In the genomic region with DNA sequence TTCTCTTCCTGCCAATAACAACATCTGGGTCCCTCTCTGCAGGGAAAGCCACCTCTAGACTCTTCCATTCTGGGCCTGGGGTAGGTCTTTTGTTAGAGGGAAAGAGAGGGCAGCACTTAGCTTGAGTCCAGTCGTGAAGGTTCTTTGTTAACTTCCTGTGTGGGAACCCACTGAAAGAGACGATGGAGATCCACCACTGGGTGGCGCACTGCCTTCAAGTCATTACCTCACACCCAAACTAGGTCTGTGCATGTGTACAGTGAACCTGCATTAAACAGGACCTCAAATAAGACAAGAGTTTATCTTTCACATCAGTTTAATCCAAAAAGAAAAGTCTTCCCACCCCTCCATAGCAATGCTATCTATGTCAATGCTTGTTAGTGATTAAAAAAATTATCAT, we compare ENCODE assay signal across 8 mouse cellular contexts. TPM values are rescaled to one million over a fixed set of nuclear protein-coding genes. Genes with fewer than 3 reads are reported as not detected.
DNase-seq lines count a peak whose midpoint lies in the region; ATAC-seq and TF ChIP-seq lines count a peak whose summit lies in the region.

No protein-coding gene starts in this region.

- TF ChIP-seq EP300 in liver, embryonic 14.5 days (IDR thresholded peaks at IDR 0.05; ENCODE audit: low read depth): no peak

- no peak overlapping the region for H3K4me3 ChIP-seq in embryonic facial prominence, embryonic 14.5 days (ENCODE audit: low read depth, low read length)
- no peak overlapping the region for H3K4me3 ChIP-seq in heart, embryonic 16.5 days (ENCODE audit: low read length)
- H3K4me3 ChIP-seq in liver, embryonic 14.5 days (ENCODE audit: insufficient read depth in 1 of 2, low read depth in 2 of 2, low read length in 2 of 2): no peak overlapping the region
- H3K4me3 ChIP-seq in neural tube, embryonic 15.5 days (replicated peaks): no peak overlapping the region
- H3K4me3 ChIP-seq in thymus, adult 2 months (ENCODE audit: control insufficient read depth, insufficient read depth, low read length): no peak overlapping the region

- no peaks in the 10 kb centered on the region for H3K36me3 ChIP-seq in embryonic facial prominence, embryonic 14.5 days (ENCODE audit: control insufficient read depth, insufficient read depth, low read length)
- H3K36me3 ChIP-seq in heart, embryonic 16.5 days (ENCODE audit: control insufficient read depth, insufficient read depth): no peaks in the 10 kb centered on the region
- no peaks in the 10 kb centered on the region for H3K36me3 ChIP-seq in liver, embryonic 14.5 days (replicated peaks; ENCODE audit: control insufficient read depth, insufficient read depth, low read depth)
- H3K36me3 ChIP-seq in neural tube, embryonic 15.5 days: no peaks in the 10 kb centered on the region
- H3K36me3 ChIP-seq in thymus, adult 2 months (ENCODE audit: control insufficient read depth, insufficient read depth, low read length): no peaks in the 10 kb centered on the region

- H3K27ac ChIP-seq in embryonic facial prominence, embryonic 14.5 days (replicated peaks; ENCODE audit: low read depth, low read length): no peak overlapping the region
- no peak overlapping the region for H3K27ac ChIP-seq in heart, embryonic 16.5 days (ENCODE audit: low read length)
- H3K27ac ChIP-seq in liver, embryonic 14.5 days: no peak overlapping the region
- H3K27ac ChIP-seq in neural tube, embryonic 15.5 days (replicated peaks): no peak overlapping the region
- H3K27ac ChIP-seq in thymus, adult 2 months (ENCODE audit: control insufficient read depth, insufficient read depth, low read length): no peak overlapping the region

- 0 out of 2 replicates have a peak, but pooled peaks have one; percentile 57 for ATAC-seq in embryonic facial prominence, embryonic 14.5 days (ENCODE audit: low read depth)
- ATAC-seq in heart, embryonic 16.5 days (replicated peaks; ENCODE audit: extremely low read depth, insufficient read depth, low FRiP score): 0 out of 2 replicates have a peak, but pooled peaks have one; percentile 63
- ATAC-seq in liver, embryonic 14.5 days (ENCODE audit: insufficient read depth): peak; percentile 45; the same call in 1 of the 2 replicates
- ATAC-seq in neural tube, embryonic 15.5 days (ENCODE audit: low FRiP score): 0 out of 2 replicates have a peak, but pooled peaks have one; percentile 60

- TF ChIP-seq CTCF in liver, embryonic 14.5 days (IDR thresholded peaks at IDR 0.05; ENCODE audit: low read depth): peak; percentile 78
- no peak for TF ChIP-seq CTCF in thymus, adult 2 months (IDR thresholded peaks at IDR 0.05; ENCODE audit: borderline replicate concordance, control insufficient read depth, extremely low read depth, insufficient read depth, low read length, poor library complexity)

- WGBS in embryonic facial prominence, embryonic 14.5 days: 2% methylated on average over 3 of the region's 3 CpGs
- WGBS in heart, embryonic 16.5 days: 1% methylated on average over 3 of the region's 3 CpGs
- 1% methylated on average over 3 of the region's 3 CpGs for WGBS in liver, embryonic 14.5 days (ENCODE audit: insufficient replicate concordance)
- WGBS in neural tube, embryonic 15.5 days: 2% methylated on average over 3 of the region's 3 CpGs
- 2% methylated on average over 3 of the region's 3 CpGs for WGBS in thymus, adult 2 months

- H3K27me3 ChIP-seq in embryonic facial prominence, embryonic 14.5 days (replicated peaks; ENCODE audit: control insufficient read depth, insufficient read depth, low read length): no peaks in the 10 kb centered on the region
- H3K27me3 ChIP-seq in heart, embryonic 16.5 days (ENCODE audit: control insufficient read depth, insufficient read depth, low read length): no peaks in the 10 kb centered on the region
- no peaks in the 10 kb centered on the region for H3K27me3 ChIP-seq in liver, embryonic 14.5 days (ENCODE audit: control insufficient read depth, insufficient read depth, low read length)
- H3K27me3 ChIP-seq in neural tube, embryonic 15.5 days (replicated peaks): no peaks in the 10 kb centered on the region
- no peaks in the 10 kb centered on the region for H3K27me3 ChIP-seq in thymus, adult 2 months (ENCODE audit: control insufficient read depth, insufficient read depth, low read length)

- TF ChIP-seq POLR2A in thymus, adult 2 months (IDR thresholded peaks at IDR 0.05; ENCODE audit: control insufficient read depth, extremely low read depth, insufficient read depth, low read length, poor library complexity): no peak

- peak; percentile 70 for DNase-seq in CD4-positive helper T cell, adult 2 months (ENCODE audit: low read depth, low spot score)
- DNase-seq in adrenal gland, adult (ENCODE audit: inconsistent age in 2 of 2, low spot score in 1 of 2): peak; percentile 49 to 85
- DNase-seq in embryonic facial prominence, embryonic 14.5 days (ENCODE audit: low spot score): peak; percentile 71
- DNase-seq in kidney, postnatal 14 days: peak; percentile 69
- peak; percentile 27 to 30 (median 28) for DNase-seq in liver, embryonic 14.5 days (ENCODE audit: low read depth in 3 of 3, low spot score in 3 of 3)
- DNase-seq in thymus, adult 2 months: peak; percentile 79

- H3K9me3 ChIP-seq in embryonic facial prominence, embryonic 14.5 days (ENCODE audit: control insufficient read depth, low read length): no peaks in the 10 kb centered on the region
- H3K9me3 ChIP-seq in heart, embryonic 16.5 days (replicated peaks; ENCODE audit: control insufficient read depth, low read length): no peaks in the 10 kb centered on the region
- H3K9me3 ChIP-seq in liver, embryonic 14.5 days (ENCODE audit: control insufficient read depth, low read length): no peaks in the 10 kb centered on the region
- H3K9me3 ChIP-seq in neural tube, embryonic 15.5 days (replicated peaks): no peaks in the 10 kb centered on the region

- no peak overlapping the region for H3K9ac ChIP-seq in embryonic facial prominence, embryonic 14.5 days (ENCODE audit: low read depth, low read length)
- no peak overlapping the region for H3K9ac ChIP-seq in heart, embryonic 16.5 days (ENCODE audit: low read length)
- H3K9ac ChIP-seq in liver, embryonic 14.5 days (replicated peaks): no peak overlapping the region
- no peak overlapping the region for H3K9ac ChIP-seq in neural tube, embryonic 15.5 days (replicated peaks)

- no peak overlapping the region for H3K4me2 ChIP-seq in embryonic facial prominence, embryonic 14.5 days (ENCODE audit: low read depth, low read length)
- no peak overlapping the region for H3K4me2 ChIP-seq in heart, embryonic 16.5 days (ENCODE audit: low read depth, low read length)
- H3K4me2 ChIP-seq in liver, embryonic 14.5 days (ENCODE audit: low read depth): no peak overlapping the region
- H3K4me2 ChIP-seq in neural tube, embryonic 15.5 days: no peak overlapping the region

- no peaks in the 10 kb centered on the region for H3K4me1 ChIP-seq in embryonic facial prominence, embryonic 14.5 days (ENCODE audit: control insufficient read depth, insufficient read depth, low read length)
- H3K4me1 ChIP-seq in heart, embryonic 16.5 days (ENCODE audit: control insufficient read depth, insufficient read depth, low read length): no peaks in the 10 kb centered on the region
- H3K4me1 ChIP-seq in liver, embryonic 14.5 days (replicated peaks; ENCODE audit: control insufficient read depth in 2 of 2, insufficient read depth in 2 of 2, low read length in 1 of 2): no peaks in the 10 kb centered on the region
- no peaks in the 10 kb centered on the region for H3K4me1 ChIP-seq in neural tube, embryonic 15.5 days
- no peaks in the 10 kb centered on the region for H3K4me1 ChIP-seq in thymus, adult 2 months (replicated peaks; ENCODE audit: control insufficient read depth, insufficient read depth, low read length)

RNA-seq across cellular contexts. Expression of a gene that starts 31.0 kb away (rescaled TPM):
- polyA plus RNA-seq in embryonic facial prominence, embryonic 14.5 days (2014; fragmentation: Nextera tagmentation; extraction: Ambion mirVana): not detected in 2 replicates
- not detected in 2 replicates for polyA plus RNA-seq in heart, embryonic 16.5 days (2015; fragmentation: Nextera tagmentation; extraction: Ambion mirVana)
- not detected in 2 replicates for polyA plus RNA-seq in liver, embryonic 14.5 days (2012; rRNA removed)
- not detected in 2 replicates for polyA plus RNA-seq in liver, embryonic 14.5 days (2014; fragmentation: Nextera tagmentation; extraction: Ambion mirVana)
- not detected in 2 replicates for polyA plus RNA-seq in neural tube, embryonic 15.5 days (2015; fragmentation: Nextera tagmentation; extraction: Ambion mirVana)
- polyA plus RNA-seq in thymus, adult 2 months (2012; rRNA removed): not detected in 2 replicates

RNA-seq across cellular contexts. Expression of a gene that starts 41.8 kb away (rescaled TPM):
- 0.35 and 0.75 TPM in 2 replicates for polyA plus RNA-seq in embryonic facial prominence, embryonic 14.5 days (2014; fragmentation: Nextera tagmentation; extraction: Ambion mirVana)
- 0.30 and 0.50 TPM in 2 replicates for polyA plus RNA-seq in heart, embryonic 16.5 days (2015; fragmentation: Nextera tagmentation; extraction: Ambion mirVana)
- polyA plus RNA-seq in liver, embryonic 14.5 days (2012; rRNA removed): 0.02 and 0.03 TPM in 2 replicates
- 0.04 and 0.06 TPM in 2 replicates for polyA plus RNA-seq in liver, embryonic 14.5 days (2014; fragmentation: Nextera tagmentation; extraction: Ambion mirVana)
- 0.47 and 0.49 TPM in 2 replicates for polyA plus RNA-seq in neural tube, embryonic 15.5 days (2015; fragmentation: Nextera tagmentation; extraction: Ambion mirVana)
- polyA plus RNA-seq in thymus, adult 2 months (2012; rRNA removed): 0.94 and 1.4 TPM in 2 replicates

Comparison
In these comparisons a context has a peak if more than half of its experiments do, and no peak if none do; other contexts are left out.
1. DNase-seq: peak in every context shown above with its lines; median percentile 79 in thymus, adult 2 months; 71 in embryonic facial prominence, embryonic 14.5 days; 70 in CD4-positive helper T cell, adult 2 months; 69 in kidney, postnatal 14 days; 67 in adrenal gland, adult; 28 in liver, embryonic 14.5 days.